Mouse (Mus musculus) kidney, postnatal 0 days (tissue): Measurements from ENCODE around the gene Shank1. TPM values are rescaled to one million over a fixed set of nuclear protein-coding genes. Genes with fewer than 3 reads are reported as not detected.

Source experiments
- ATAC-seq: fragments of 200-750 bp; cut with Nextera tagmentation; replicated peaks from 2 replicates; pipeline ENCODE4 v1.8.0; 2017; ENCODE audit warnings: low read depth, moderate number of reproducible peaks, moderate TSS enrichment, moderate library complexity; ENCODE audit not compliant: low FRiP score
- DNase-seq: peaks from one replicate; pipeline ENCODE4 v3.0.0-alpha.2; 2016; ENCODE audit warnings: low spot score
- H3K27ac ChIP-seq: fragments of 300-500 bp; sonication (generic); 2 replicates; pipeline ENCODE4 v1.5.1; 2014; ENCODE audit warnings: mild to moderate bottlenecking
- H3K27me3 ChIP-seq: fragments of 300-500 bp; sonication (generic); 2 replicates; pipeline ENCODE4 v1.6.1; 2014; ENCODE audit warnings: low read length, mixed read lengths; ENCODE audit not compliant: insufficient read depth
- H3K36me3 ChIP-seq: fragments of 300-500 bp; sonication (generic); 2 replicates; pipeline ENCODE4 v1.6.1; 2014; ENCODE audit warnings: low read length, mixed read lengths; ENCODE audit not compliant: insufficient read depth
- H3K4me1 ChIP-seq: fragments of 300-500 bp; sonication (generic); replicated peaks from 2 replicates; pipeline ENCODE4 v1.6.1; 2014; ENCODE audit warnings: antibody characterized with exemption, low read length, mixed read lengths; ENCODE audit not compliant: insufficient read depth
- H3K4me2 ChIP-seq: fragments of 300-500 bp; sonication (generic); 2 replicates; pipeline ENCODE4 v1.6.1; 2014; ENCODE audit warnings: mild to moderate bottlenecking, low read length, moderate library complexity, mixed read lengths
- H3K4me3 ChIP-seq: fragments of 300-500 bp; sonication (generic); replicated peaks from 2 replicates; pipeline ENCODE4 v1.5.1; 2014; ENCODE audit warnings: low read depth, low read length
- H3K9ac ChIP-seq: fragments of 300-500 bp; sonication (generic); 2 replicates; pipeline ENCODE4 v1.6.1; 2014; ENCODE audit warnings: low read depth, low read length
- H3K9me3 ChIP-seq: fragments of 300-500 bp; sonication (generic); replicated peaks from 2 replicates; pipeline ENCODE4 v1.6.1; 2016; ENCODE audit warnings: low read length, inconsistent platforms, mixed read lengths
- CTCF ChIP-seq: IDR thresholded peaks from 2 replicates; pipeline ENCODE4 v1.5.1; 2016; ENCODE audit warnings: antibody characterized with exemption, low read depth, mild to moderate bottlenecking, moderate library complexity
- WGBS: fragments of 180-500 bp; shearing (Covaris S2); extraction: QIAGEN DNeasy Blood & Tissue Kit; methylation state at CpG from one replicate; pipeline ENCODE4 v1.1.7; 2014; 5-methylcytosine and 5-hydroxymethylcytosine counted together
- polyA plus RNA-seq: library from polyadenylated mRNA; unstranded; fragments of >200 nt; fragmentation: Nextera tagmentation; extraction: Ambion mirVana; gene quantifications from 2 replicates; pipeline ENCODE4 v1.2.1, GENCODE M21; 2015

The Shank1 gene
- polyA plus RNA-seq, 1 experiment from 2014 or later, result 0.68 TPM

- TF ChIP-seq CTCF, result no peak
- no peak overlapping the region for H3K9ac ChIP-seq
- H3K4me2 ChIP-seq, result no peak overlapping the region
- no peaks in the 10 kb centered on the region for H3K36me3 ChIP-seq
- ATAC-seq (no peak), DNase-seq (no peak)
- H3K4me3 ChIP-seq, result 0 out of 2 replicates have a peak overlapping the region, but pooled peaks have one; percentile 14
- WGBS, result 2% methylated on average over 35 of the region's 35 CpGs
- no peaks in the 10 kb centered on the region for H3K9me3 ChIP-seq
- H3K27me3 ChIP-seq, result peaks cover 71% of the 10 kb centered on the region
- H3K4me1 ChIP-seq, result peaks cover 3% of the 10 kb centered on the region; the same call in 1 of the 2 replicates
- H3K27ac ChIP-seq, result no peak overlapping the region
Measured at GRCm38 (mm10) chr7:44353601-44354340, 43.7 kb downstream of the Shank1 start.

GRCm38 (mm10) chr7:44355411-44355810 is 45.4 kb downstream of the Shank1 start:
- Histone ChIP-seq H3K27me3 (peaks cover 73% of the 10 kb centered on the region), H3K9me3 (no peaks in the 10 kb centered on the region), H3K4me3 (no peak overlapping the region), H3K36me3 (no peaks in the 10 kb centered on the region), H3K9ac (no peak overlapping the region), H3K4me1 (peaks cover 10% of the 10 kb centered on the region; the same call in 1 of the 2 replicates), H3K27ac (no peak overlapping the region), H3K4me2 (no peak overlapping the region)
- TF ChIP-seq CTCF, result no peak
- DNase-seq (no peak), ATAC-seq (no peak)
- 76% methylated on average over 6 of the region's 6 CpGs for WGBS

- peak overlapping the region; percentile 41 for H3K4me2 ChIP-seq
- H3K4me3 ChIP-seq, result peak overlapping the region; percentile 21; the same call in 1 of the 2 replicates
- TF ChIP-seq CTCF, result no peak
- ATAC-seq, result no peak
- no peaks in the 10 kb centered on the region for H3K9me3 ChIP-seq
- H3K27ac ChIP-seq, result no peak overlapping the region
- H3K27me3 ChIP-seq, result peaks cover 63% of the 10 kb centered on the region
- peaks cover 10% of the 10 kb centered on the region; the same call in 1 of the 2 replicates for H3K4me1 ChIP-seq
- H3K36me3 ChIP-seq, result no peaks in the 10 kb centered on the region
- peak overlapping the region; percentile 35; the same call in 1 of the 2 replicates for H3K9ac ChIP-seq
- DNase-seq, result no peak
- WGBS, result 3% methylated on average over 35 of the region's 35 CpGs
Measured at GRCm38 (mm10) chr7:44356590-44357481, 46.8 kb downstream of the Shank1 start.

GRCm38 (mm10) chr7:44357531-44357930 is 47.5 kb downstream of the Shank1 start:
- 27% methylated on average over 10 of the region's 10 CpGs for WGBS

GRCm38 (mm10) chr7:44358012-44358411 is 48.0 kb downstream of the Shank1 start:
- DNase-seq, result no peak
- Histone ChIP-seq H3K4me3 (no peak overlapping the region), H3K9me3 (no peaks in the 10 kb centered on the region), H3K4me1 (peaks cover 10% of the 10 kb centered on the region; the same call in 1 of the 2 replicates), H3K4me2 (no peak overlapping the region), H3K27me3 (peaks cover 51% of the 10 kb centered on the region), H3K27ac (no peak overlapping the region), H3K36me3 (no peaks in the 10 kb centered on the region), H3K9ac (no peak overlapping the region)
- WGBS, result 13% methylated on average over 5 of the region's 5 CpGs
- TF ChIP-seq CTCF, result no peak
- no peak for ATAC-seq

More at GRCm38 (mm10) chr7:44357531-44357930, 47.5 kb downstream of the Shank1 start:
- no peak for TF ChIP-seq CTCF
- peaks cover 10% of the 10 kb centered on the region; the same call in 1 of the 2 replicates for H3K4me1 ChIP-seq
- no peak overlapping the region for H3K27ac ChIP-seq
- DNase-seq (no peak), ATAC-seq (no peak)
- H3K9me3 ChIP-seq, result no peaks in the 10 kb centered on the region
- H3K4me2 ChIP-seq, result 0 out of 2 replicates have a peak overlapping the region, but pooled peaks have one; percentile 41
- H3K36me3 ChIP-seq, result no peaks in the 10 kb centered on the region
- no peak overlapping the region for H3K9ac ChIP-seq
- peaks cover 56% of the 10 kb centered on the region for H3K27me3 ChIP-seq
- H3K4me3 ChIP-seq, result no peak overlapping the region
